12 mouse cellular contexts compared by ENCODE assay signal in genomic region chr7:73579072-73579731, GRCm38 (mm10). TPM values are rescaled to one million over a fixed set of nuclear protein-coding genes. Genes with fewer than 3 reads are reported as not detected.
A peak's percentile ranks its signal among the peaks of the same experiment; 100 is the strongest.
DNase-seq lines count a peak whose midpoint lies in the region; ATAC-seq and TF ChIP-seq lines count a peak whose summit lies in the region.
"Had no signal": no experiment of that assay in that cellular context is flagged by ENCODE, and none has a peak within 500 bp of the region (broad histone marks: within the 10 kb centered on the region; RNA-seq: fewer than 3 reads in every experiment).

No protein-coding gene starts in this region.

- H3K27me3 ChIP-seq in kidney, adult 2 months (replicated peaks; ENCODE audit: control insufficient read depth, insufficient read depth, low read length), result no peaks in the 10 kb centered on the region
- H3K27me3 ChIP-seq in liver, embryonic 16.5 days (ENCODE audit: control insufficient read depth, insufficient read depth, low read depth, low read length), result no peaks in the 10 kb centered on the region
- 0 out of 2 replicates have a peak, but pooled peaks cover 7% of the 10 kb centered on the region for H3K27me3 ChIP-seq in hindbrain, embryonic 10.5 days (ENCODE audit: insufficient read depth, poor library complexity, severe bottlenecking)
- H3K27me3 ChIP-seq: limb, embryonic 13.5 days had no signal

- peak; percentile 25; the same call in 1 of the 2 replicates for ATAC-seq in liver, embryonic 16.5 days (ENCODE audit: low read depth)

- no peak for DNase-seq in kidney, adult 2 months
- no peak for DNase-seq in kidney, adult 18-20 months
- peak; percentile 69 for DNase-seq in 3T3-L1 (ENCODE audit: low read depth, low spot score)
- peak; percentile 65 for DNase-seq in Muller cell, postnatal 12 days (ENCODE audit: inconsistent ontology term)
- no peak for DNase-seq in hindbrain, embryonic 10.5 days (ENCODE audit: low spot score)
- no peak for DNase-seq in spleen, postnatal 10 days (ENCODE audit: low spot score in 2 of 2)
- DNase-seq in neural tube, embryonic 10.5 days (ENCODE audit: extremely low spot score, low spot score), result no peak
- DNase-seq: gastrocnemius, postnatal 14 days; right cerebral cortex, adult 18-20 months had no signal

- 35% methylated on average over 8 of the region's 8 CpGs for WGBS in kidney, adult 2 months
- 67% methylated on average over 8 of the region's 8 CpGs for WGBS in liver, embryonic 16.5 days (ENCODE audit: insufficient replicate concordance)
- WGBS in hindbrain, embryonic 10.5 days, result 79% methylated on average over 8 of the region's 8 CpGs

- H3K9me3 ChIP-seq in liver, embryonic 16.5 days (replicated peaks; ENCODE audit: control insufficient read depth, low read length), result no peaks in the 10 kb centered on the region
- no peaks in the 10 kb centered on the region for H3K9me3 ChIP-seq in hindbrain, embryonic 10.5 days
- H3K9me3 ChIP-seq: embryonic facial prominence, embryonic 13.5 days; limb, embryonic 13.5 days had no signal

- H3K36me3 ChIP-seq in kidney, adult 2 months (ENCODE audit: control insufficient read depth, insufficient read depth, low read length), result no peaks in the 10 kb centered on the region
- no peaks in the 10 kb centered on the region for H3K36me3 ChIP-seq in liver, embryonic 16.5 days (ENCODE audit: control insufficient read depth, insufficient read depth)
- no peaks in the 10 kb centered on the region for H3K36me3 ChIP-seq in hindbrain, embryonic 10.5 days
- H3K36me3 ChIP-seq: embryonic facial prominence, embryonic 13.5 days; limb, embryonic 13.5 days had no signal

- no peak overlapping the region for H3K4me3 ChIP-seq in kidney, adult 2 months (ENCODE audit: insufficient read depth, low read depth, low read length)
- H3K4me3 ChIP-seq in liver, embryonic 16.5 days (ENCODE audit: low read depth, low read length), result no peak overlapping the region
- H3K4me3 ChIP-seq in hindbrain, embryonic 10.5 days, result no peak overlapping the region
- H3K4me3 ChIP-seq: embryonic facial prominence, embryonic 13.5 days; limb, embryonic 13.5 days had no signal

- H3K4me2 ChIP-seq in liver, embryonic 16.5 days (ENCODE audit: low read depth, low read length), result no peak overlapping the region
- H3K4me2 ChIP-seq: embryonic facial prominence, embryonic 13.5 days; limb, embryonic 13.5 days had no signal

- H3K9ac ChIP-seq in liver, embryonic 16.5 days (ENCODE audit: low read depth, low read length), result no peak overlapping the region
- H3K9ac ChIP-seq: embryonic facial prominence, embryonic 13.5 days; limb, embryonic 13.5 days had no signal

- H3K27ac ChIP-seq in kidney, adult 2 months (ENCODE audit: insufficient read depth, low read depth, low read length), result peak overlapping the region; percentile 58
- no peak overlapping the region for H3K27ac ChIP-seq in liver, embryonic 16.5 days (ENCODE audit: low read length)
- no peak overlapping the region for H3K27ac ChIP-seq in hindbrain, embryonic 10.5 days
- H3K27ac ChIP-seq: embryonic facial prominence, embryonic 13.5 days; limb, embryonic 13.5 days had no signal

- TF ChIP-seq POLR2A in kidney, adult 2 months (IDR thresholded peaks at IDR 0.05; ENCODE audit: low read depth, low read length), result no peak

- H3K4me1 ChIP-seq in kidney, adult 2 months (ENCODE audit: control insufficient read depth, insufficient read depth, low read length), result peaks cover 21% of the 10 kb centered on the region
- H3K4me1 ChIP-seq in liver, embryonic 16.5 days (ENCODE audit: control insufficient read depth, low read depth, low read length), result peaks cover 15% of the 10 kb centered on the region
- H3K4me1 ChIP-seq in hindbrain, embryonic 10.5 days (replicated peaks), result peaks cover 34% of the 10 kb centered on the region

- TF ChIP-seq CTCF in kidney, adult 2 months (conservative IDR thresholded peaks at IDR 0.05; ENCODE audit: insufficient read depth, insufficient read length, low read depth, low read length), result no peak

RNA-seq across cellular contexts. Expression of gene Chd2, which starts 37.6 kb away (rescaled TPM):
- 33.9 and 36.9 TPM in 2 replicates for polyA plus RNA-seq in kidney, adult 2 months (2012; rRNA removed)
- polyA plus RNA-seq in liver, embryonic 16.5 days (2015; fragmentation: Nextera tagmentation; extraction: Ambion mirVana), result 24.7 and 26.1 TPM in 2 replicates
- polyA plus RNA-seq in hindbrain, embryonic 10.5 days (2016; fragmentation: Nextera tagmentation; extraction: Ambion mirVana), result 37.1 and 38.9 TPM in 2 replicates

Comparison
In these comparisons a context has a peak if more than half of its experiments do, and no peak if none do; other contexts are left out.
1. DNase-seq: peak in 3T3-L1 (single experiment) and Muller cell, postnatal 12 days (single experiment); none in kidney, adult 2 months (single experiment), kidney, adult 18-20 months (single experiment), hindbrain, embryonic 10.5 days (single experiment), spleen, postnatal 10 days (0 of 2) and neural tube, embryonic 10.5 days (single experiment).